ENCODE assay signal across 20 mouse cellular contexts in genomic region chr12:72688281-72688680, GRCm38 (mm10). TPM values are rescaled to one million over a fixed set of nuclear protein-coding genes. Genes with fewer than 3 reads are reported as not detected.
DNase-seq lines count a peak whose midpoint lies in the region; ATAC-seq lines count a peak whose summit lies in the region.
"Not testable (repeated sequence)": the region's sequence is repeated elsewhere in the genome, so short reads cannot be mapped to it uniquely, and the experiment has no call there.
"Had no signal": no experiment of that assay in that cellular context is flagged by ENCODE, and none has a peak within 500 bp of the region (broad histone marks: within the 10 kb centered on the region; RNA-seq: fewer than 3 reads in every experiment).

No protein-coding gene starts in this region.

- H3K27me3 ChIP-seq in liver, embryonic 12.5 days (replicated peaks); liver, embryonic 15.5 days; midbrain, embryonic 11.5 days (ENCODE audit: control insufficient read depth, insufficient read depth, low read length): not testable (repeated sequence)

- not testable (repeated sequence) for H3K27ac ChIP-seq in liver, embryonic 12.5 days; liver, embryonic 15.5 days (replicated peaks); midbrain, embryonic 11.5 days (ENCODE audit: low read depth, low read length)

- H3K9me3 ChIP-seq in liver, embryonic 12.5 days (replicated peaks); liver, embryonic 15.5 days (replicated peaks); midbrain, embryonic 11.5 days (ENCODE audit: control insufficient read depth, low read length): not testable (repeated sequence)

- H3K9ac ChIP-seq in liver, embryonic 12.5 days; liver, embryonic 15.5 days; midbrain, embryonic 11.5 days (ENCODE audit: low read length): not testable (repeated sequence)

- 50% methylated on average over 2 of the region's 2 CpGs for WGBS in liver, embryonic 12.5 days (ENCODE audit: insufficient replicate concordance)
- WGBS in liver, embryonic 15.5 days (ENCODE audit: insufficient replicate concordance) = 36% methylated on average over 2 of the region's 2 CpGs
- 9% methylated on average over 2 of the region's 2 CpGs for WGBS in midbrain, embryonic 11.5 days

- not testable (repeated sequence) for H3K4me3 ChIP-seq in liver, embryonic 12.5 days; liver, embryonic 15.5 days (replicated peaks); midbrain, embryonic 11.5 days (ENCODE audit: low read depth, low read length)

- not testable (repeated sequence) for H3K36me3 ChIP-seq in liver, embryonic 12.5 days; liver, embryonic 15.5 days (replicated peaks); midbrain, embryonic 11.5 days (ENCODE audit: control insufficient read depth, insufficient read depth, low read length)

- ATAC-seq in liver, embryonic 12.5 days = peak; percentile 61; the same call in 1 of the 2 replicates
- ATAC-seq in liver, embryonic 15.5 days (ENCODE audit: insufficient read depth) = peak; percentile 49; the same call in 1 of the 2 replicates
- peak; percentile 38; the same call in 1 of the 2 replicates for ATAC-seq in midbrain, embryonic 11.5 days (ENCODE audit: low FRiP score)

- not testable (repeated sequence) for H3K4me1 ChIP-seq in liver, embryonic 12.5 days; liver, embryonic 15.5 days (replicated peaks); midbrain, embryonic 11.5 days (ENCODE audit: control insufficient read depth, insufficient read depth, low read length)

- DNase-seq in ES-CJ7 (ENCODE audit: low read depth, low spot score) = peak; percentile 46
- peak; percentile 84 for DNase-seq in R1 (ENCODE audit: low read depth, low spot score)
- peak; percentile 39 for DNase-seq in heart, adult 11 months
- peak; percentile 68 for DNase-seq in midbrain, embryonic 11.5 days (ENCODE audit: low spot score, missing footprints)
- DNase-seq in retina, postnatal 1 day = peak; percentile 66

- not testable (repeated sequence) for H3K4me2 ChIP-seq in liver, embryonic 12.5 days; liver, embryonic 15.5 days; midbrain, embryonic 11.5 days

RNA-seq across cellular contexts. Expression of gene Dhrs7, which starts 23.6 kb away (rescaled TPM):
- polyA plus RNA-seq in liver, embryonic 12.5 days (2016; fragmentation: Nextera tagmentation; extraction: Ambion mirVana) = 10.3 and 11.0 TPM in 2 replicates
- polyA plus RNA-seq in liver, embryonic 15.5 days (2015; fragmentation: Nextera tagmentation; extraction: Ambion mirVana) = 34.7 and 48.8 TPM in 2 replicates
- 12.4 and 12.8 TPM in 2 replicates for polyA plus RNA-seq in midbrain, embryonic 11.5 days (2014; fragmentation: Nextera tagmentation; extraction: Ambion mirVana)

RNA-seq across cellular contexts. Expression of gene Gm4756, which starts 38.8 kb away (rescaled TPM):
- not detected in 2 replicates for polyA plus RNA-seq in liver, embryonic 12.5 days (2016; fragmentation: Nextera tagmentation; extraction: Ambion mirVana)
- 0.05 TPM in 1 of 2 replicates, not detected in the other for polyA plus RNA-seq in liver, embryonic 15.5 days (2015; fragmentation: Nextera tagmentation; extraction: Ambion mirVana)
- not detected in 2 replicates for polyA plus RNA-seq in midbrain, embryonic 11.5 days (2014; fragmentation: Nextera tagmentation; extraction: Ambion mirVana)
- polyA plus RNA-seq: cerebellum, adult 2 months; embryonic facial prominence, embryonic 12.5 days; embryonic facial prominence, embryonic 15.5 days; forebrain, embryonic 11.5 days; forebrain, embryonic 14.5 days; forebrain, postnatal 0 days; frontal cortex, adult 2 months; G1E; heart, embryonic 12.5 days; heart, embryonic 15.5 days; hindbrain, embryonic 11.5 days; hindbrain, embryonic 14.5 days; hindbrain, postnatal 0 days had no signal
